Mouse (Mus musculus) heart, embryonic 10.5 days (tissue): ENCODE measurements around the gene Acmsd. TPM values are rescaled to one million over a fixed set of nuclear protein-coding genes. Genes with fewer than 3 reads are reported as not detected.

Experiments
- DNase-seq: peaks from one replicate; pipeline ENCODE4 v3.0.0-alpha.2; 2017; ENCODE audit warnings: low spot score
- H3K27ac ChIP-seq: fragments of 300-500 bp; sonication (generic); 2 replicates; pipeline ENCODE4 v1.5.1; 2016; ENCODE audit warnings: mild to moderate bottlenecking
- H3K27me3 ChIP-seq: fragments of 300-500 bp; sonication (generic); 2 replicates; pipeline ENCODE4 v1.6.1; 2016; ENCODE audit warnings: mild to moderate bottlenecking; ENCODE audit not compliant: poor library complexity, insufficient read depth, severe bottlenecking
- H3K36me3 ChIP-seq: fragments of 300-500 bp; sonication (generic); 2 replicates; pipeline ENCODE4 v1.6.1; 2016; ENCODE audit warnings: mild to moderate bottlenecking, moderate library complexity
- H3K4me1 ChIP-seq: fragments of 300-500 bp; sonication (generic); 2 replicates; pipeline ENCODE4 v1.6.1; 2016; ENCODE audit warnings: mild to moderate bottlenecking
- H3K4me3 ChIP-seq: fragments of 300-500 bp; sonication (generic); 2 replicates; pipeline ENCODE4 v1.5.1; 2016; ENCODE audit warnings: mild to moderate bottlenecking, moderate library complexity
- H3K9me3 ChIP-seq: fragments of 300-500 bp; sonication (generic); 2 replicates; pipeline ENCODE4 v1.6.1; 2016; ENCODE audit warnings: mild to moderate bottlenecking, moderate library complexity
- WGBS: fragments of 180-500 bp; shearing (Covaris S2); methylation state at CpG from one replicate; pipeline ENCODE4 v1.1.7; 2016; 5-methylcytosine and 5-hydroxymethylcytosine counted together
- polyA plus RNA-seq: library from polyadenylated mRNA; unstranded; fragments of >200 nt; fragmentation: Nextera tagmentation; extraction: Ambion mirVana; gene quantifications from 2 replicates; pipeline ENCODE4 v1.2.1, GENCODE M21; 2016

The Acmsd gene
- polyA plus RNA-seq, result 0.58 and 0.68 TPM in 2 replicates

DNA sequence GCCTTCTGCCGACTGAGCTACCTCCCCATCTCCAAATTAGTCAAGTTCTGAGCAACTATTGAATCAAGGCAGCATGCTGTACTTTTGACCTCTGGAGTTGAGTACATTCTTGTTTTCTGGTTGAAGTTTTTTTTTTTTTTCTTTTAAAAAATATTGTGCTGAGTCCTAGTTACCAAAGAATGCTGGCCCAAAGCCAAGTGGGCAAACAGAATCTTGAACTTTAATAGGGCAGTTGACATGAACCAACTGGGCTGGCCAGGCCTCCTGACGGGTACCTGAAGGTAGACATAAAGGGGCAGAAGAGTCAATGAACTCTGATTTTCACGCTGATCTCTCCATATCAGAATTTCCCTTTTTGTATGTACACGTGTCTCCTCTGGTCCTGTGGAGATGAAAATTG, at the start of gene Acmsd:
Acmsd (plus strand) TSS at position 318 of the 400 bp plus-strand sequence.
- H3K4me3 ChIP-seq, result no peak within 1 kb of the TSS
- no peak for DNase-seq
- H3K27me3 ChIP-seq, result no peaks in the 10 kb centered on the region
- no peak within 1 kb of the TSS for H3K27ac ChIP-seq
- H3K9me3 ChIP-seq, result no peaks in the 10 kb centered on the region
- 88% methylated on average over 4 of the region's 4 CpGs for WGBS
- no peaks in the 10 kb centered on the region for H3K36me3 ChIP-seq
- H3K4me1 ChIP-seq, result no peaks in the 10 kb centered on the region

DNA sequence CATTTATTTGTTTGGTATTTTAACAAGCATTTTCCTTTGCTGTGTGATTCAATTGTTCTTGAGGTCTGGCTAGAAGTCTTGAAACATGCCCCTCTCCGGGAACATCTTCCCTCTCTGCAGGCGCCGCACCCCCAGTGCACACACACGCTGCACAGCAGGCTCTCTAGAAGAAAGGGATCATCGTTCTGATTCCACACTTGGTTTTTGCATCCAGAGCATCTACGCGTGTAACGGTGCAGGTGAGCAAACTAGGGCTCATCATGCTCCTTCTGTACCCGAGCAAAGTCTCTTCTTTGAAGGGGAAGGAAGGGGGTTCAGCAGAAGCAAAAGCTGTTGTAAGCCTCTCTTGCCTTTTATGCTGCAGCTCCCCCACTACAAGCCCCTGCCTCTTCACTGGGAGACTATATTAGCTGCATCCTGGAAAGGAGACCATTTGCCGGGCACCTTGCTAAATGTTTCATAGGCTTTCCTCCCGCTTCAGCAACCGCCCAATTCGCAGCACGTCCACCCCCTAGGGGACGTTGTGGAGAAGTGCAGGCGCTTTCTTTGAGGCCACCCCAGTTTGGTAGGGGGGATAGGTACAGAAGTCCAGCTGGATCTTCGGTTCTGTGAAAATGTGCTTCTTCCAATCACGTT, 49.6 kb upstream of the Acmsd start, which contains the start of gene Tmem163:
Tmem163 (minus strand) TSS at position 51 of the 636 bp plus-strand sequence.
- peak within 1 kb of the TSS; percentile 76 for H3K4me3 ChIP-seq
- H3K27me3 ChIP-seq, result peaks cover 47% of the 10 kb centered on the region
- H3K4me1 ChIP-seq, result peaks cover 27% of the 10 kb centered on the region
- DNase-seq, result no peak
- H3K36me3 ChIP-seq, result no peaks in the 10 kb centered on the region
- 24% methylated on average over 18 of the region's 18 CpGs for WGBS
- H3K9me3 ChIP-seq, result no peaks in the 10 kb centered on the region
- H3K27ac ChIP-seq, result no peak within 1 kb of the TSS

DNA sequence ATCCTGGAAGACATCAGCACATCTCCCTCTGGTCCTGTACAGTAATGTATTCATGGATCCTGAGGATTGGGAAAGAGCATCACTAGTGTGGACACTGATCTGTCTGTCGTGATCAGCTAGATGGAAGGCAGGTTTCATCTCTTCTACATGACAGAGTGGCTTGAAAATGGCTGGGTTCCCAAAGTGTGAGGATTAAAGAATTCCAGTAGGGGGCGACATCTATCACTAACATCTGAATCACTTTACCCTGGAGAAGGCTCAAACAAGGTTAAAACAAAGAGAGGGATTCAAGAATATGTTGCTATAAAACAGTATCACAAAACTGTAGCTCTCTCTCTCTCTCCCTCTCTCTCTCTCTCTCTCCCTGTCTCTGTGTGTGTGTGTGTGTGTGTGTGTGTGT, 32.7 kb upstream of the Acmsd start:
- H3K27ac ChIP-seq, result no peak overlapping the region
- no peaks in the 10 kb centered on the region for H3K27me3 ChIP-seq
- H3K36me3 ChIP-seq, result no peaks in the 10 kb centered on the region
- 22% methylated on average over 2 of the region's 2 CpGs for WGBS
- H3K9me3 ChIP-seq, result no peaks in the 10 kb centered on the region
- H3K4me1 ChIP-seq, result peaks cover 11% of the 10 kb centered on the region; the same call in 1 of the 2 replicates
- no peak for DNase-seq
- no peak overlapping the region for H3K4me3 ChIP-seq

DNA sequence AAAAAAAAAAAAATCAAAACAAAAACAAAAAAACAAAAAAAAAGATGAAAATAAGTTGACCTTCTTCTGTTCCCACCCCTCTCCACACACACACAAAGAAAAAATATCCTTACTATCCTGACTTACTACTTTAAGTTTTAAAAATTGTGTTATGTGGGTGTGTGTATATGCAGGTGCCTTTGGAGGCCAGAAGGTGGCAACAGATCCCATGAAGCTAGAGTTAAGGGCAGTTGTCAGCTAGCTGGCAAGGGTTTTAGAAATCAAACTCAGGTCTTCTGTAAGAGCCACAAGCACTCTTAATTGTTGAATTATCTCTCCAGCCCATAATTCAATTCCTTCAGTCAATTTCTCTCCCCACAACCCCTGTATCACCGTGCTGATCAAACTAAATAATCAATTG, 27.0 kb upstream of the Acmsd start:
- WGBS, result 90% methylated on average over 1 of the region's 1 CpGs
- H3K9me3 ChIP-seq, result no peaks in the 10 kb centered on the region
- DNase-seq, result no peak
- no peak overlapping the region for H3K27ac ChIP-seq
- no peak overlapping the region for H3K4me3 ChIP-seq
- no peaks in the 10 kb centered on the region for H3K27me3 ChIP-seq
- no peaks in the 10 kb centered on the region for H3K4me1 ChIP-seq
- no peaks in the 10 kb centered on the region for H3K36me3 ChIP-seq

DNA sequence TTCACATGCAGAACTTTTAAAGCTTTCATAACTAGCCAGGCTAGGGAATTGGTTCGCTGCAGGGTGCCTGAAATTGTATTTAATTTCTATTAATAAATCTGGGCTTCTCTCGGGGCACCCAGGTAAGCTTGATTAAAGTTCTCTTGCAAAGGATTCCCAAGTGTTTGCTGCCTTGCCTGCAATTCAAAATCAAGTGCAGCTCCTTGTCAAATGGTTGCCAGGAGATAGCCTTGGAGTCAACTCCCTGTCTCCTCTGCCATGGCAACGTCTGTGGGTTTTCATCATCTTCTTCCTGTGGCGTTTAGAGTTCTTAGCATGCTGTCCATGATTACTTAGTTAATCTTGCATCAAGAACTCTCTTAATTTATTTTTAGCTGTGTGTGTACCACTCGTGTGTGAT, 22.9 kb upstream of the Acmsd start:
- Histone ChIP-seq H3K27ac (no peak overlapping the region), H3K27me3 (no peaks in the 10 kb centered on the region), H3K9me3 (no peaks in the 10 kb centered on the region), H3K4me3 (no peak overlapping the region), H3K36me3 (no peaks in the 10 kb centered on the region), H3K4me1 (no peaks in the 10 kb centered on the region)
- DNase-seq, result peak; percentile 41
- WGBS, result 68% methylated on average over 5 of the region's 5 CpGs

DNA sequence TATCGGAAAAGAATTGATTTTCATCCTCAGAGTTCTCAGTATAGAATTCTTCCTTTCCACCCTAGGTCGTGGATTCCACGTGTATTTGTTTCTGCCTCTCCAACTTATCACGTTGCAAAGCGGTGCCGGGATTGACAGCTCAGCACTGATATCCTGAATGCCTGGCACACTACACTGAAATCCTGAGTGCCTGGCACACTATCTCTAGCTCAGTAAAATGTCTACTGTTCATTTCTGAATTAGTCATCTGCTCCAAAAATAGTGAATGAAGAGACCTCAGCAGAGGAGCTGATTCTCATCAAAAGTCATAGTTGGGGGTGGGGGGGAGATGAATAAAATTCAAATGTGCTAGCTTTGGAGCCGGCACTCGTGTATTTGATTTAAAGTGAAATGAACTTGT, 12.8 kb upstream of the Acmsd start:
- no peak overlapping the region for H3K4me3 ChIP-seq
- no peak for DNase-seq
- peaks cover 12% of the 10 kb centered on the region; the same call in 1 of the 2 replicates for H3K4me1 ChIP-seq
- no peaks in the 10 kb centered on the region for H3K36me3 ChIP-seq
- H3K9me3 ChIP-seq, result no peaks in the 10 kb centered on the region
- no peak overlapping the region for H3K27ac ChIP-seq
- 58% methylated on average over 8 of the region's 8 CpGs for WGBS
- H3K27me3 ChIP-seq, result no peaks in the 10 kb centered on the region

DNA sequence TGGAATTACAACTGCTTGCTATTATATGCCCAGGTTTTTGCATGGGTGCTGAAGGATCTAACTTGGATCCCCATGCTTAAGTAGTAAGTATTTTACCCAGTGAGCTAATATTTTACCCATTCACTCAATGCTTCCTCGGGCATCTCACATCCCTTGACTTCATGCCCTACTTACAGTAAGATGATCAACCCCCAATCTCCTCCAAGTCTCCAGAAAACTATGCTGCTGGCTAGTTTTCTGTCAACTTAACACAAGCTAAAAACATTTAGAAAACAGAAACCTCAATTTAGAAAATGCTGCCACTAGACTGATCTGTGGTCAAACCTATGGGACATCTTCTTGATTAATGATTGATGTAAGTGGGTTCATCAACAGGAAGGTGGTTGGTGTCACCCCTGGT, 10.9 kb upstream of the Acmsd start:
- 75% methylated on average over 1 of the region's 1 CpGs for WGBS
- Histone ChIP-seq H3K27ac (no peak overlapping the region), H3K9me3 (no peaks in the 10 kb centered on the region), H3K36me3 (no peaks in the 10 kb centered on the region), H3K4me3 (no peak overlapping the region), H3K4me1 (peaks cover 12% of the 10 kb centered on the region; the same call in 1 of the 2 replicates), H3K27me3 (no peaks in the 10 kb centered on the region)
- no peak for DNase-seq

DNA sequence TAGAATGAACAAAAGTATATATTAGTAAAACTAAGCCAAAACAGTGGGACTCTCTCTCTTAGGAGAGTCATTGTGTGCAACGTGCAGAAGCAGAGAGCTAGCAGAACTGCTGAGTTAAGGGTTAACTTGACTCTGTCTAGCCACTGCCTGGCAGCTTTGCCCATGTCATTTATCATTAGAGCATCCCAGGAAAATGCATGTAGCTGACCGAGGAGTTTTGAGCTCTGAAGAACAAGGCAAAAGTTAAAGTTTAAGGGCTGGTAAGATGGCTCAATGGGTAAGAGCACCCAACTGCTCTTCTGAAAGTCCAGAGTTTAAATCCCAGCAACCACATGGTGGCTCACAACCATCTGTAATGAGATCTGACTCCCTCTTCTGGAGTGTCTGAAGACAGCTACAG, 5.6 kb upstream of the Acmsd start:
- Histone ChIP-seq H3K9me3 (no peaks in the 10 kb centered on the region), H3K4me1 (no peaks in the 10 kb centered on the region), H3K27ac (no peak overlapping the region), H3K27me3 (no peaks in the 10 kb centered on the region), H3K4me3 (no peak overlapping the region), H3K36me3 (no peaks in the 10 kb centered on the region)
- peak; percentile 36 for DNase-seq
- 58% methylated on average over 2 of the region's 2 CpGs for WGBS

DNA sequence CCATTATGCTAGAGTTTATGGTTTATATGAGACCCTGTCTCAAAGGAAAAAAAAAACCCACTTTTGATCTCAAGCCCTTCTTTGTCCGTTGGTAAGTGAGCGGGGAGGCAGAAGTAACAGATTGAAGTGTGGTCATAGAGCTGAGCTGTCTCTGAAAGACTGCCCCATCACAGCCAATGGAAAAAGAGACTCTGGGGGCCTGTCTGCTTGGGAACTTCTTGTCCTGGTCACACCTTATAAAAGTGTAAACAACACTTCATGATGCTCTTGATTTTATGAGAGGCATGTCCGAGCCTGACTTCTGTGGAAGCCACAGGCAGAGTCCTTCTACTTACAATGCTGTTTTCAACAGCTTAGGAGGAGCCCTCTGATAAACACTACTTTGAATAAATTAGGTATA, 1.9 kb downstream of the Acmsd start:
- Histone ChIP-seq H3K9me3 (no peaks in the 10 kb centered on the region), H3K4me1 (no peaks in the 10 kb centered on the region), H3K36me3 (no peaks in the 10 kb centered on the region), H3K27me3 (no peaks in the 10 kb centered on the region), H3K27ac (no peak overlapping the region), H3K4me3 (no peak overlapping the region)
- WGBS, result 71% methylated on average over 3 of the region's 3 CpGs
- no peak for DNase-seq

DNA sequence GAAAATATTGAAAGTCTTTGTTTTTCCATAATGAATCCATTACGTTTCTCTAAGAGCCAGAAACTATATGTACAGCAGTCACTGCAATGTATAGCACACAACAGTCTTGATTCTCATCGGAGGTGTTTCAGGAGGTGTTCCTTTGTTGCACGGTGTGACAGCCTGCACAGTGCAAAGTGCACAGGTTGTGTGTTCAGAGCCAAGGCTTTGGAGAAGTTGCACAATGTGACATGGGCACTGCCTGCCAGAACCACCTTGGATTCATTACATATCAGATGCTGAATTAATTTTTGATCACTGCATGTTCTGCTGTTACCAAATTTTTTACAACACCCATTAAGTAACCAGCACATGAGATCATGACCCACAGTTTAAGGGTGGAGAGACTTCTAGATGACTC, 3.2 kb downstream of the Acmsd start:
- 82% methylated on average over 3 of the region's 3 CpGs for WGBS
- Histone ChIP-seq H3K4me1 (no peaks in the 10 kb centered on the region), H3K4me3 (no peak overlapping the region), H3K9me3 (no peaks in the 10 kb centered on the region), H3K27ac (no peak overlapping the region), H3K36me3 (no peaks in the 10 kb centered on the region), H3K27me3 (no peaks in the 10 kb centered on the region)
- DNase-seq, result peak; percentile 63

DNA sequence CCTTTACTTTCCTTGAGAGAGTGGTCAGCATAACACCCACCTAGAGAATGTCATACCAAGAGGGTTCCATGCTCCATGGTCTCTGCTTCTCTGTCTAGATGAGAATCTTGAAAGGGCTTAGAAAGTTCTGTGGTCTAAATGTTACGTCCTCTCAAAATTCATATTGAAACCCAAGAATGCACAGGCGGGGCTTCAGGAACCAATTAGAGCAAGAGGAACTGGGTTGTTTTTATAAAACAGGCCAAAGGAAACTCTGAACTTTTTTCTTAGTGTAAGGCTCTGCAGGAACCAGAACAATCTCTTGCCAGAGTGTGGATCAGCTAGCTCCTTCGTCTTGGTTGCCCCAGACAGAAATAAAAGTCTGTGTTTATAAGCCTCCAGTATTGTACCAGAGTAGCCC, 3.6 kb downstream of the Acmsd start:
- DNase-seq, result no peak
- Histone ChIP-seq H3K36me3 (no peaks in the 10 kb centered on the region), H3K27ac (no peak overlapping the region), H3K4me3 (no peak overlapping the region), H3K4me1 (no peaks in the 10 kb centered on the region), H3K9me3 (no peaks in the 10 kb centered on the region), H3K27me3 (no peaks in the 10 kb centered on the region)
- WGBS, result 73% methylated on average over 3 of the region's 3 CpGs

DNA sequence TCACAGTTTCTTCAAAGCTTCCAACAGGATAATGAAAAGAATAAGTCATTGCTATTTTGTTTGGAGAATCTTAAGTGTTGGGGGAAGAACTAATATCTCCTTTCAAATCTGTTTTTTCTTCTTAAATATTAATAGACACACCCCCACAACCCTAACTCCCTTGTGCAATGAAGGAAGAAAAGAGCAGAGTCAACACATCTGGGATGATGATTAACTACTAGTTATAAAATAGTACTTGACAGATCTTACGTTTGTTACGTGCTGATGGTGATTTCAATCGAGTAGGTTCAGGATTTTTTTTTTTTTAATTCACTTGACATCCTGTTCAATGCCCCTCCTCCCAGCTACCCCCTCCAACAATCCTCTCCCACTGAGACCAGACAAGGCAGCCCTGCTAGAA, 6.1 kb downstream of the Acmsd start:
- Histone ChIP-seq H3K4me3 (no peak overlapping the region), H3K4me1 (no peaks in the 10 kb centered on the region), H3K9me3 (no peaks in the 10 kb centered on the region), H3K36me3 (no peaks in the 10 kb centered on the region), H3K27ac (no peak overlapping the region), H3K27me3 (no peaks in the 10 kb centered on the region)
- DNase-seq, result no peak
- 72% methylated on average over 3 of the region's 3 CpGs for WGBS

DNA sequence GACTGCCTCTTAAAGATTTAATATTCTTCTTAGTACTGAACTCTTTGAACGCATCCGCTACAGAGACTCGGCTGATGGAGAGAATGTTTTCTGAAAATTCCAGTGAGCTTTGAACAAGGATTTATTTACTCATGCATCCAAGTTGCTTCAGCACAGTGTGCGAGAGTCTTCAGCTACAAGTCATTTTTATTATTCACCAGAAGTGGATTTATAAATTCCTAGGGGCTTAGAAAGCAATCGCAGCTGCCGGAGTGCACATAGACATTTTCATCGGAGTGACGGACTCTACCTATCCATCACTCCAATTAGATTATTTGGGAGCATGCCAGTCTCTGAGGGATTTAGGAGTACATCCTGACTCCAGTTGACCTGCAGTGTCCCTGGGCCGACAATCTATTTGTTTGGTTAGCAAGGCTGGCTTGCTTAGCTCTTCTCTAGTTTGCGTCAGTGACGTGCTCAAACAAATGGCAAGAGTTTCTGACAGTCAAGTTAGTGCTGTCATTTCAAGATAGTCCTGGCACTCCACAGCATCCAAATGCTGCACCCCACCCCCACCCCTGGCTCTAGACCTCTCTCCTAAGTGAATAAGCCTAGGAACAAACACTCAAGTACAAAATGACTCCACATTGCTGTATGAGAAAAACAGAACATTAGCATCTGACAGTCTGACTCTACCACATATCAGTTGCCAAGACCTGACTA, 21.3 kb downstream of the Acmsd start:
- H3K27ac ChIP-seq, result no peak overlapping the region
- no peak overlapping the region for H3K4me3 ChIP-seq
- H3K4me1 ChIP-seq, result 0 out of 2 replicates have a peak, but pooled peaks cover 3% of the 10 kb centered on the region
- no peaks in the 10 kb centered on the region for H3K27me3 ChIP-seq
- DNase-seq, result no peak
- H3K36me3 ChIP-seq, result no peaks in the 10 kb centered on the region
- WGBS, result 82% methylated on average over 11 of the region's 11 CpGs
- no peaks in the 10 kb centered on the region for H3K9me3 ChIP-seq
